Mouse (Mus musculus) midbrain, embryonic 12.5 days (tissue): ENCODE measurements around the gene Rexo4. TPM values are rescaled to one million over a fixed set of nuclear protein-coding genes. Genes with fewer than 3 reads are reported as not detected.

Experiments used
- ATAC-seq: fragments of 200-750 bp; cut with Nextera tagmentation; 2 replicates; pipeline ENCODE4 v1.8.0; 2017; ENCODE audit warnings: low read depth, moderate TSS enrichment, moderate library complexity; ENCODE audit not compliant: low FRiP score
- H3K27ac ChIP-seq: fragments of 300-500 bp; sonication (generic); replicated peaks from 2 replicates; pipeline ENCODE4 v1.5.1; 2016; ENCODE audit warnings: mild to moderate bottlenecking
- H3K27me3 ChIP-seq: fragments of 300-500 bp; sonication (generic); 2 replicates; pipeline ENCODE4 v1.6.1; 2016; ENCODE audit warnings: mild to moderate bottlenecking
- H3K36me3 ChIP-seq: fragments of 300-500 bp; sonication (generic); 2 replicates; pipeline ENCODE4 v1.6.1; 2016
- H3K4me1 ChIP-seq: fragments of 300-500 bp; sonication (generic); 2 replicates; pipeline ENCODE4 v1.6.1; 2016
- H3K4me2 ChIP-seq: fragments of 300-500 bp; sonication (generic); replicated peaks from 2 replicates; pipeline ENCODE4 v1.6.1; 2016; ENCODE audit warnings: mild to moderate bottlenecking, moderate library complexity
- H3K4me3 ChIP-seq: fragments of 300-500 bp; sonication (generic); 2 replicates; pipeline ENCODE4 v1.5.1; 2016; ENCODE audit warnings: mild to moderate bottlenecking
- H3K9ac ChIP-seq: fragments of 300-500 bp; sonication (generic); replicated peaks from 2 replicates; pipeline ENCODE4 v1.6.1; 2016; ENCODE audit warnings: mild to moderate bottlenecking, moderate library complexity
- H3K9me3 ChIP-seq: fragments of 300-500 bp; sonication (generic); 2 replicates; pipeline ENCODE4 v1.6.1; 2016; ENCODE audit warnings: mild to moderate bottlenecking
- WGBS: fragments of 180-500 bp; shearing (Covaris S2); methylation state at CpG from one replicate; pipeline ENCODE4 v1.1.7; 2016; 5-methylcytosine and 5-hydroxymethylcytosine counted together
- polyA plus RNA-seq: library from polyadenylated mRNA; unstranded; fragments of >200 nt; fragmentation: Nextera tagmentation; extraction: Ambion mirVana; gene quantifications from 2 replicates; pipeline ENCODE4 v1.2.1, GENCODE M21; 2016

The Rexo4 gene
- polyA plus RNA-seq, 1 experiment from 2014 or later, result 43.0 TPM

DNA sequence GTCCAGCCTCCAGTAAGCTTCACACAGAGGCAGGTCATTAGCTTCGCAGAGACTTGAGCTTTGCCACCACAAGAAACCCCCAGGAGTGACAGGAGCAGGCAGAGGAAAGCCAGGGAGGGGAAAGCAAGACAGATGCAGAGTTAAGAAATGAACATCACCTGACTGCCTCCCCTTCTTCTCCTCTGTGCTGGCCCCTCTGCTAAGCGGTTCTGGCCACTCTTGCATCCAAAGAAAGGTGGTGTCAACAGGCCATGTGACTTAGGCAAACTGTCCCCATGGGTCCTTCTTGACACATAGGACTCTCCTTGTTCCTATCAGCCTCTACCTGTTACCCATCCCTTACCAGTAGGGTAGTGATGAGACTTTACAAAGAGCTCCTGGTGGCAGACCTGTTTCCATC lies 58.2 kb downstream of the Rexo4 start:
- 0 out of 2 replicates have a peak overlapping the region, but pooled peaks have one; percentile 6 for H3K9ac ChIP-seq
- H3K4me2 ChIP-seq, result no peak overlapping the region
- no peaks in the 10 kb centered on the region for H3K9me3 ChIP-seq
- no peaks in the 10 kb centered on the region for H3K27me3 ChIP-seq
- H3K27ac ChIP-seq, result no peak overlapping the region
- H3K4me3 ChIP-seq, result no peak overlapping the region
- ATAC-seq, result no peak
- H3K36me3 ChIP-seq, result peaks cover 36% of the 10 kb centered on the region
- H3K4me1 ChIP-seq, result peaks cover 48% of the 10 kb centered on the region
- 83% methylated on average over 2 of the region's 2 CpGs for WGBS

Other genes with a start within 250 kb of the Rexo4 start
- gene Abo, start 99.4 kb downstream of the Rexo4 start, polyA plus RNA-seq, result not detected in 2 replicates
- 29.9 and 32.1 TPM in 2 replicates for gene Surf6, start 61.5 kb downstream of the Rexo4 start, polyA plus RNA-seq
- 125 and 129 TPM in 2 replicates for gene Med22, start 53.7 kb downstream of the Rexo4 start, polyA plus RNA-seq
- 488 and 496 TPM in 2 replicates for gene Rpl7a, start 53.6 kb downstream of the Rexo4 start, polyA plus RNA-seq
- gene Surf2, start 48.0 kb downstream of the Rexo4 start, polyA plus RNA-seq, result 48.2 and 56.7 TPM in 2 replicates
- 53.4 and 57.9 TPM in 2 replicates for gene Surf1, start 47.9 kb downstream of the Rexo4 start, polyA plus RNA-seq
- 126 and 132 TPM in 2 replicates for gene Surf4, start 30.5 kb downstream of the Rexo4 start, polyA plus RNA-seq
- gene Stkld1, start 30.3 kb downstream of the Rexo4 start, polyA plus RNA-seq, result not detected in 2 replicates
- gene Adamts13, start 9.0 kb upstream of the Rexo4 start, polyA plus RNA-seq, result not detected in 2 replicates
- gene Cacfd1, start 45.5 kb upstream of the Rexo4 start, polyA plus RNA-seq, result 116 and 126 TPM in 2 replicates
- gene Slc2a6, start 63.6 kb upstream of the Rexo4 start, polyA plus RNA-seq, result 2.9 and 3.5 TPM in 2 replicates
- gene Mymk, start 107.8 kb upstream of the Rexo4 start, polyA plus RNA-seq, result 0.14 TPM in 1 of 2 replicates, not detected in the other
- gene Adamtsl2, start 115.0 kb upstream of the Rexo4 start, polyA plus RNA-seq, result 6.7 and 7.6 TPM in 2 replicates
- gene Fam163b, start 178.1 kb upstream of the Rexo4 start, polyA plus RNA-seq, result 0.09 and 0.27 TPM in 2 replicates
- 0.09 and 0.15 TPM in 2 replicates for gene Dbh, start 200.8 kb upstream of the Rexo4 start, polyA plus RNA-seq